Mouse (Mus musculus) liver, adult 2 months (tissue): ENCODE results near the gene Scap. TPM values are rescaled to one million over a fixed set of nuclear protein-coding genes. Genes with fewer than 3 reads are reported as not detected.

Source experiments
- DNase-seq: peaks from one replicate; pipeline ENCODE4 v3.0.0-alpha.2; 2011; ENCODE audit warnings: low read depth, low spot score; ENCODE audit errors: extremely low read depth
- H3K27ac ChIP-seq: fragments of 200-500 bp; replicated peaks from 2 replicates; pipeline ENCODE4 v1.5.1; 2012; ENCODE audit warnings: low read depth, mild to moderate bottlenecking, control low read depth, inconsistent platforms, low read length; ENCODE audit not compliant: insufficient read depth
- H3K27me3 ChIP-seq: fragments of 200-500 bp; 2 replicates; pipeline ENCODE4 v1.6.1; 2012; ENCODE audit warnings: mild to moderate bottlenecking, moderate library complexity, low read length, inconsistent platforms; ENCODE audit not compliant: control insufficient read depth, insufficient read depth
- H3K36me3 ChIP-seq: fragments of 200-500 bp; 2 replicates; pipeline ENCODE4 v1.6.1; 2012; ENCODE audit warnings: low read length, inconsistent platforms; ENCODE audit not compliant: control insufficient read depth, insufficient read depth
- H3K4me1 ChIP-seq: fragments of 200-500 bp; 2 replicates; pipeline ENCODE4 v1.6.1; 2011; ENCODE audit warnings: low read length; ENCODE audit not compliant: control insufficient read depth, insufficient read depth
- H3K4me3 ChIP-seq: fragments of 200-500 bp; 2 replicates; pipeline ENCODE4 v1.5.1; 2011; ENCODE audit warnings: low read depth, mild to moderate bottlenecking, control low read depth, low read length, moderate library complexity; ENCODE audit not compliant: insufficient read depth
- H3K79me2 ChIP-seq: fragments of 200-500 bp; 2 replicates; pipeline ENCODE4 v1.6.1; 2012; ENCODE audit warnings: inconsistent platforms, mild to moderate bottlenecking, low read length, moderate library complexity; ENCODE audit not compliant: control insufficient read depth, insufficient read depth
- H3K9ac ChIP-seq: fragments of 200-500 bp; 2 replicates; pipeline ENCODE4 v1.6.1; 2012; ENCODE audit warnings: low read depth, mild to moderate bottlenecking, control low read depth, inconsistent platforms, low read length
- CTCF ChIP-seq: fragments of 200-500 bp; IDR thresholded peaks from 2 replicates; pipeline ENCODE4 v1.5.1; 2011; ENCODE audit warnings: low read depth, low read length, control low read depth
- POLR2A ChIP-seq: fragments of 200-500 bp; IDR thresholded peaks from 2 replicates; pipeline ENCODE4 v1.6.1; 2011; ENCODE audit warnings: low read length, control low read depth; ENCODE audit not compliant: insufficient read depth; ENCODE audit errors: extremely low read depth
- WGBS: fragments of 180-500 bp; shearing (Covaris S2); methylation state at CpG from one replicate; pipeline ENCODE4 v1.1.7; 2018; 5-methylcytosine and 5-hydroxymethylcytosine counted together
- polyA plus RNA-seq: library from polyadenylated mRNA; depleted of rRNA; stranded (reverse); fragments of >200 nt; gene quantifications from 2 replicates; pipeline ENCODE4 v1.2.3, GENCODE M21; 2012
- total RNA-seq: library from RNA; depleted of rRNA; stranded (reverse); fragments of >200 nt; gene quantifications from 2 replicates; pipeline ENCODE4 v1.2.3, GENCODE M21; 2014

The Scap gene
- total and polyA plus RNA-seq, 2 experiments = 51.8 to 72.9 TPM

DNA sequence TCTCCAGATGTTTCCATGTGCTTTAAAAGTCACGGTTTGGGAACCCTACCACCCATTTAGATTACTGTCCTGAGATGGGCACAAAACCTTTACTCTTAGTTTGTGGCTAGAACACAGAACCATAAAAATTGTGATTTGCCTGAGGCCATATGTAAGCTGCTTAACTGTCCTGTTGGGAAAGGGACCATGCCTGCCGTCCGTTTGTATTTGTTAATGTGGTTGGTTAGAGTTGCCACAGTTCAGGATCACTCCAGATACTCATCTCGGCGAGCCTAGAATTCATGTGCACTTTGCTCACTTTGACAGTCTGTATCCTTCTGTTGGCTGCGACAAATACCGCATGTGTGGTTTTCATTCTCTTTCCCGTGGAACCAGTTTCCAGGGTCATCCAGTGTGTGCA, 1.8 kb downstream of the Scap start:
- H3K27ac ChIP-seq = peak overlapping the region; percentile 23
- 16% methylated on average over 8 of the region's 8 CpGs for WGBS

DNA sequence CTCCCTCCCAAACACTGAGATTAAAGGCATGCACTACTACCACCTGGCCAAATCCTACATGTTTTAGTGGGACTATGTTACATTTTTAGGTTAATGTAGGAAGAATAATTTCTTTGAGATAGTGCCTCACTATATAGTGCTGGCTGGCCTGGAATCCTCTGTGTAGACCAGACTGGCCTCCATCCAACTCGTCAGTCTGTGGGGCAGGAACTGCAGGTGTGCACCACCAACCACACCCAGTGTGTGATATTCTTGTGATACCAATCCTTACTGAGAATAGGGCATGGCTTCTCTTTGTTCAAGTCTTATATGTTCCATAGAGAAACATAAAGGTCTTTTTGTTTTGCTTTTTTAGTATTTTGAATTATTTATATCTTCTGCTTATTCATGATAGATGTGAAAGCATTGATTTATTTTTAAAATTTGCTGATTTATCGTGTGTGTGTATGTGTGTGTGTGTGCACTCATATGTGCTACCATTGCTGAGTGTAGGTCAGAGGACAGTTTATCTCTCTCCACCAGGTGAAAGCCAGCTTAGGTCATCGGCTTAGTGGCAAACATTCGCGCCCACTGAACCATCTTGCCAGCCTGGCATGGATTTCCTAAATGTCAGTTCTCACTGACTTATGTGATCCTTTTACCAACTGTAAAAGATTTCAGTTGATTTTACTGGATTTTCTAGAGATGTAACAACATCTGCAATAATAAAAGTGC, 7.1 kb downstream of the Scap start:
- WGBS = 33% methylated on average over 5 of the region's 5 CpGs
- TF ChIP-seq POLR2A (no peak), CTCF (no peak)

More for the DNA sequence above, 1.8 kb downstream of the Scap start:
- peak; percentile 86 for DNase-seq
- H3K4me3 ChIP-seq = 0 out of 2 replicates have a peak overlapping the region, but pooled peaks have one; percentile 5
- H3K9ac ChIP-seq = peak overlapping the region; percentile 15; the same call in 1 of the 2 replicates
- TF ChIP-seq POLR2A = no peak
- no peak for TF ChIP-seq CTCF
- no peaks in the 10 kb centered on the region for H3K36me3 ChIP-seq
- H3K79me2 ChIP-seq = peaks cover 9% of the 10 kb centered on the region; the same call in 1 of the 2 replicates
- H3K27me3 ChIP-seq = no peaks in the 10 kb centered on the region
- peaks cover 13% of the 10 kb centered on the region for H3K4me1 ChIP-seq

DNA sequence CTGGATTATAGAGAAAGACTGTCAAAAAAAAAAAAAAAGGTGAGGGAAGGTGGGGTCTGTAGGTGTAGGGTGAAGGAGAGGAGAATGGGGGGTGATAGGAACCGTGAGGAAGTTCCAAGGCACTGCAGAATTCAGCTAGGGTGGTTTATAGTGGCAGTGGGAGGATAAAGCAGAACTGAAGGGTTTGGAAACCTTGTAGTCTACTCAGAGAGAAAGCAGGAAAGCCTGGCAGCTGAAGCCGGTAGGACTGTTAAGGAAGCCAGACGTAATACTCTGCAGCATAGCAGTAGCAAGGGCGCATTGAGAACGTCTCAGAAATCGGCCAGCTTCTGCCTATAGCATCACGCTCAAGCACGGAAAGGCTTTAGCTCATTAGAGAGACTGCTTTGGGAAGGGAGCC, 8.9 kb downstream of the Scap start:
- H3K27me3 ChIP-seq = no peaks in the 10 kb centered on the region
- H3K4me3 ChIP-seq = no peak overlapping the region
- H3K79me2 ChIP-seq = peaks cover 37% of the 10 kb centered on the region; the same call in 1 of the 2 replicates
- DNase-seq = no peak
- H3K27ac ChIP-seq = peak overlapping the region; percentile 44; the same call in 1 of the 2 replicates
- WGBS = 85% methylated on average over 8 of the region's 8 CpGs
- no peaks in the 10 kb centered on the region for H3K36me3 ChIP-seq
- no peak overlapping the region for H3K9ac ChIP-seq
- no peak for TF ChIP-seq CTCF
- no peak for TF ChIP-seq POLR2A
- peaks cover 30% of the 10 kb centered on the region for H3K4me1 ChIP-seq

More for the DNA sequence above, 7.1 kb downstream of the Scap start:
- H3K9ac ChIP-seq = no peak overlapping the region
- 0 out of 2 replicates have a peak overlapping the region, but pooled peaks have one; percentile 5 for H3K27ac ChIP-seq
- peak; percentile 71 for DNase-seq
- H3K4me1 ChIP-seq = peaks cover 28% of the 10 kb centered on the region
- no peaks in the 10 kb centered on the region for H3K27me3 ChIP-seq
- H3K36me3 ChIP-seq = no peaks in the 10 kb centered on the region
- H3K79me2 ChIP-seq = peaks cover 32% of the 10 kb centered on the region; the same call in 1 of the 2 replicates
- no peak overlapping the region for H3K4me3 ChIP-seq

DNA sequence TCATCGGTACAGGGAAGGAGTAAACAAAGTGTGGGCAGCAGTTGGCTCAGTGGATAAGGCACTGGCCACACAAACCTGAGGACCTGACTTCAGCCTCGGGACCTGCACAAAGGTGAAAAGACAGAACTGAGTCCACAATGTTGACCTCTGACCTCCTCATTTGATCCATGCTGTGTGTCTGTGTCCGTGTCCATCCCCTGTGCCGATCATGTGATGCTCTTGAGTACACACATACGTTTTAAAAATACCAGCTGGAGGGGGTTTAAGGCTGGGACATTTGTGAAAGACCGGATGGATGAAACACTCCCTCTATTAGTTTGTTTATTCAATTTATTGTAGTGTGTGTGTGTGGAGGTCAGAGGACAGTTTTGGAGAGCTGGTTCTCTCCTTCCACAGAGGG, 10.7 kb downstream of the Scap start:
- no peaks in the 10 kb centered on the region for H3K27me3 ChIP-seq
- peak; percentile 96 for DNase-seq
- no peaks in the 10 kb centered on the region for H3K36me3 ChIP-seq
- no peak for TF ChIP-seq CTCF
- TF ChIP-seq POLR2A = no peak
- no peak overlapping the region for H3K4me3 ChIP-seq
- H3K9ac ChIP-seq = peak overlapping the region; percentile 50
- H3K79me2 ChIP-seq = peaks cover 39% of the 10 kb centered on the region; the same call in 1 of the 2 replicates
- peak overlapping the region; percentile 91 for H3K27ac ChIP-seq
- WGBS = 19% methylated on average over 6 of the region's 6 CpGs
- H3K4me1 ChIP-seq = peaks cover 28% of the 10 kb centered on the region

DNA sequence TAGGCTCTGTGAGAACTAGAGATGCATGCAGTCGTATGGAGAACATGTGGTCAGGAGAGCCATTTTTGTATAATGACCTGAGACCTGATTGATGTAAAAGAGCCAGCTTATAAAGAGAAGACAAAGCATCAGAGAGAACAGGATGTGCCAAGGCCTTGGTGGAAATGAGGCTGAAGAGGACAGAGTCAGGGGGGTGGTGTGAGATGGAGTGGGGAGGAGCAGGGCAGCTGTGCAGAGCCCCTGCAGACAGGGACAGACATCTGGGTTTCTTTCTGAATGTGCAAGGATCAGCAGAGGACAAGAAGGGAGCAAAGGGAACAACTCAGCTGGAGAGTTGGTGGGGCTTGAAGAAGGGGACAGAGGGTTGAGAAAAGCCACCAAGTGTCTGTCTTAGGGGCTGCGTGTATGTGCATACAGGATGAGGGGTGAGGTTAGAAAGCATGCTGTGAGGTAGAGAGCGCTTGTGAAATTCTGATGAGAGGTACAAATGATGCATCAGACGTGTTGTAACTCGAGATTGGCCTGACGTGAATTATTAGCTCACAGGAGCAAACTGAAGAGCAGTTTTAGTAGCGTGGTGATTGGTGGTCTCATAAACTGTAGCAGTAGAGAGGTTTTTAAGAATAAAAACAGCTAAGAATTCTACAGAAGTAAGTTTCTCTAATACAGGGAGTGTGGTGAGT, 12.1 kb downstream of the Scap start:
- Histone ChIP-seq H3K27ac (peak overlapping the region; percentile 83), H3K9ac (no peak overlapping the region), H3K79me2 (peaks cover 39% of the 10 kb centered on the region; the same call in 1 of the 2 replicates), H3K27me3 (no peaks in the 10 kb centered on the region), H3K4me3 (no peak overlapping the region), H3K4me1 (peaks cover 31% of the 10 kb centered on the region), H3K36me3 (no peaks in the 10 kb centered on the region)
- no peak for TF ChIP-seq POLR2A
- no peak for TF ChIP-seq CTCF
- WGBS = 31% methylated on average over 7 of the region's 7 CpGs
- peak; percentile 64 for DNase-seq
